21 mouse cellular contexts compared by ENCODE assay signal in the genomic region with DNA sequence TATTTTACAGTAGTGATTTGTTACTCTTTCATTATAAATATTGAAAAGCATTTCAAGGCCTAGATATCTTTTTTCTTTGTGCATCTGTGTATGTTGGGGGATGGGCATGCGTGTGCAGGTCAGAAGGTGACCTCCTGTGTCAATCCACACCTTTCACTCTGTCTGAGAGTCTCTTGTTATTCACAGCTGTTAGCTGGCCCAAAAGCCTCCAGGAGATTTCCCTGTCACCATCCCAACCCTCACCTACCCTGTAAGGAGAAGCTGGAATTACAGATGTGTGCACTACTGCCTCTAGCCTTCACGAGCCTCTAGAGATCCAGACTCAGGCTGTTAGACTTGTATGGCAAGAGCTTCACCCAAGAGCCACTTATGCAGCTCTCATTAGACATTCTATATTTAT.
DNase-seq lines count a peak whose midpoint lies in the region; ATAC-seq and TF ChIP-seq lines count a peak whose summit lies in the region.
"Had no signal": no experiment of that assay in that cellular context is flagged by ENCODE, and none has a peak within 500 bp of the region (broad histone marks: within the 10 kb centered on the region; RNA-seq: fewer than 3 reads in every experiment).

No protein-coding gene starts in this region.

- intact Hi-C loops in heart, adult 2 months (cut with DNase I), result no loop called here

- DNase-seq in forebrain, embryonic 11.5 days (ENCODE audit: low spot score), result no peak
- no peak for DNase-seq in lung, adult 18-20 months
- peak; percentile 41 for DNase-seq in embryo, embryonic 11 days
- peak; percentile 42 for DNase-seq in forelimb bud, embryonic 11.5 days (ENCODE audit: low read depth, low spot score)
- DNase-seq in heart, adult 2 months, result no peak
- DNase-seq: adrenal gland, postnatal 36 days; cerebellum, adult 2 months; cerebellum, postnatal 10 days; gastrocnemius, postnatal 14 days had no signal

- peaks cover 5% of the 10 kb centered on the region for H3K4me1 ChIP-seq in forebrain, embryonic 12.5 days
- H3K4me1 ChIP-seq in forebrain, embryonic 11.5 days (replicated peaks; ENCODE audit: control insufficient read depth, insufficient read depth, low read length), result no peaks in the 10 kb centered on the region
- H3K4me1 ChIP-seq in lung, embryonic 15.5 days, result no peaks in the 10 kb centered on the region
- H3K4me1 ChIP-seq in heart, adult 2 months (ENCODE audit: control insufficient read depth, insufficient read depth, low read length), result no peaks in the 10 kb centered on the region
- H3K4me1 ChIP-seq: embryonic facial prominence, embryonic 12.5 days had no signal

- no peaks in the 10 kb centered on the region for H3K27me3 ChIP-seq in forebrain, embryonic 12.5 days
- no peaks in the 10 kb centered on the region for H3K27me3 ChIP-seq in forebrain, embryonic 11.5 days (ENCODE audit: control insufficient read depth, insufficient read depth, low read length)
- no peaks in the 10 kb centered on the region for H3K27me3 ChIP-seq in lung, embryonic 15.5 days
- H3K27me3 ChIP-seq in heart, adult 2 months (ENCODE audit: control insufficient read depth, insufficient read depth, low read length), result no peaks in the 10 kb centered on the region
- H3K27me3 ChIP-seq: CH12.LX; embryonic facial prominence, embryonic 12.5 days; heart, embryonic 12.5 days; Patski had no signal

- no peaks in the 10 kb centered on the region for H3K9me3 ChIP-seq in forebrain, embryonic 12.5 days
- no peaks in the 10 kb centered on the region for H3K9me3 ChIP-seq in forebrain, embryonic 11.5 days (ENCODE audit: control insufficient read depth, low read length)
- H3K9me3 ChIP-seq in lung, embryonic 15.5 days, result no peaks in the 10 kb centered on the region
- H3K9me3 ChIP-seq: embryonic facial prominence, embryonic 12.5 days; heart, embryonic 12.5 days; hindbrain, embryonic 10.5 days had no signal

- H3K79me2 ChIP-seq in heart, adult 2 months (replicated peaks; ENCODE audit: control insufficient read depth, insufficient read depth, low read length), result no peaks in the 10 kb centered on the region

- H3K4me2 ChIP-seq in forebrain, embryonic 12.5 days, result no peak overlapping the region
- H3K4me2 ChIP-seq in forebrain, embryonic 11.5 days (ENCODE audit: low read depth, low read length, severe bottlenecking), result no peak overlapping the region
- no peak overlapping the region for H3K4me2 ChIP-seq in lung, embryonic 15.5 days
- H3K4me2 ChIP-seq: embryonic facial prominence, embryonic 12.5 days; heart, embryonic 12.5 days had no signal

- no peak overlapping the region for H3K27ac ChIP-seq in forebrain, embryonic 12.5 days
- H3K27ac ChIP-seq in forebrain, embryonic 11.5 days (ENCODE audit: low read depth, low read length), result no peak overlapping the region
- H3K27ac ChIP-seq in lung, embryonic 15.5 days, result no peak overlapping the region
- H3K27ac ChIP-seq in heart, adult 2 months, result no peak overlapping the region
- H3K27ac ChIP-seq: embryonic facial prominence, embryonic 12.5 days; hindbrain, embryonic 10.5 days had no signal

- whole genome bisulfite sequencing in forebrain, embryonic 12.5 days, result 70% methylated on average over 2 of the region's 2 CpGs
- 72% methylated on average over 2 of the region's 2 CpGs for WGBS in forebrain, embryonic 11.5 days
- WGBS in lung, embryonic 15.5 days, result 22% methylated on average over 2 of the region's 2 CpGs
- 74% methylated on average over 2 of the region's 2 CpGs for WGBS in heart, adult 2 months

- no peak overlapping the region for H3K4me3 ChIP-seq in forebrain, embryonic 12.5 days (replicated peaks)
- no peak overlapping the region for H3K4me3 ChIP-seq in forebrain, embryonic 11.5 days (ENCODE audit: low read depth, low read length)
- no peak overlapping the region for H3K4me3 ChIP-seq in lung, embryonic 15.5 days
- no peak overlapping the region for H3K4me3 ChIP-seq in heart, adult 2 months
- H3K4me3 ChIP-seq: embryonic facial prominence, embryonic 12.5 days; heart, embryonic 12.5 days; hindbrain, embryonic 10.5 days had no signal

- 0 out of 2 replicates have a peak, but pooled peaks have one; percentile 20 for ATAC-seq in forebrain, embryonic 12.5 days (ENCODE audit: low FRiP score)
- no peak for ATAC-seq in forebrain, embryonic 11.5 days (replicated peaks; ENCODE audit: low FRiP score)
- ATAC-seq in lung, embryonic 15.5 days (ENCODE audit: borderline replicate concordance, extremely low read depth, low FRiP score, low TSS enrichment), result 0 out of 2 replicates have a peak, but pooled peaks have one; percentile 39
- ATAC-seq: activated CD4-positive, CD25-positive, alpha-beta regulatory T cell, adult 4 months; forebrain, embryonic 14.5 days; hindbrain, embryonic 16.5 days; inflammation-experienced regulatory T-cells, adult 6 months; intestine, postnatal 0 days; Patski had no signal

- H3K36me3 ChIP-seq in forebrain, embryonic 12.5 days (replicated peaks), result no peaks in the 10 kb centered on the region
- no peaks in the 10 kb centered on the region for H3K36me3 ChIP-seq in forebrain, embryonic 11.5 days (ENCODE audit: control insufficient read depth, insufficient read depth, low read length)
- no peaks in the 10 kb centered on the region for H3K36me3 ChIP-seq in lung, embryonic 15.5 days
- H3K36me3 ChIP-seq in heart, adult 2 months (ENCODE audit: control insufficient read depth, insufficient read depth, low read length), result no peaks in the 10 kb centered on the region
- H3K36me3 ChIP-seq: embryonic facial prominence, embryonic 12.5 days; heart, embryonic 12.5 days; hindbrain, embryonic 10.5 days had no signal

- TF ChIP-seq EP300 in heart, adult 2 months (IDR thresholded peaks at IDR 0.05; ENCODE audit: insufficient read depth, low read depth, low read length), result no peak

- no peak for TF ChIP-seq CTCF in heart, adult 2 months (IDR thresholded peaks at IDR 0.05)

- no peak for TF ChIP-seq POLR2A in heart, adult 2 months (IDR thresholded peaks at IDR 0.05; ENCODE audit: insufficient read depth, low read depth, low read length)

- no peak overlapping the region for H3K9ac ChIP-seq in forebrain, embryonic 12.5 days
- H3K9ac ChIP-seq in forebrain, embryonic 11.5 days (ENCODE audit: low read length), result no peak overlapping the region
- H3K9ac ChIP-seq in lung, embryonic 15.5 days, result no peak overlapping the region
- no peak overlapping the region for H3K9ac ChIP-seq in heart, adult 2 months (ENCODE audit: low read depth, low read length)
- H3K9ac ChIP-seq: embryonic facial prominence, embryonic 12.5 days; heart, embryonic 12.5 days had no signal

Comparison
In these comparisons a context has a peak if more than half of its experiments do, and no peak if none do; other contexts are left out.
1. DNase-seq: peak in embryo, embryonic 11 days (single experiment) and forelimb bud, embryonic 11.5 days (single experiment); none in forebrain, embryonic 11.5 days (single experiment), lung, adult 18-20 months (0 of 2) and heart, adult 2 months (0 of 2).